Mouse (Mus musculus) thymus, adult 2 months (tissue): Measurements from ENCODE around the gene Rab5a. TPM values are rescaled to one million over a fixed set of nuclear protein-coding genes. Genes with fewer than 3 reads are reported as not detected.

Experiments used
- DNase-seq: peaks from one replicate; pipeline ENCODE4 v3.0.0; 2021
- H3K27ac ChIP-seq: fragments of 200-500 bp; 2 replicates; pipeline ENCODE4 v1.5.1; 2012; ENCODE audit warnings: low read length, control low read depth; ENCODE audit not compliant: control insufficient read depth, insufficient read depth
- H3K27me3 ChIP-seq: fragments of 200-500 bp; 2 replicates; pipeline ENCODE4 v1.6.1; 2012; ENCODE audit warnings: mild to moderate bottlenecking, low read length, moderate library complexity, mixed read lengths; ENCODE audit not compliant: control insufficient read depth, insufficient read depth
- H3K36me3 ChIP-seq: fragments of 200-500 bp; 2 replicates; pipeline ENCODE4 v1.6.1; 2012; ENCODE audit warnings: mild to moderate bottlenecking, low read length, moderate library complexity; ENCODE audit not compliant: control insufficient read depth, insufficient read depth
- H3K4me1 ChIP-seq: fragments of 200-500 bp; replicated peaks from 2 replicates; pipeline ENCODE4 v1.6.1; 2012; ENCODE audit warnings: low read length; ENCODE audit not compliant: control insufficient read depth, insufficient read depth
- H3K4me3 ChIP-seq: fragments of 200-500 bp; 2 replicates; pipeline ENCODE4 v1.5.1; 2012; ENCODE audit warnings: mild to moderate bottlenecking, low read length, control low read depth, moderate library complexity; ENCODE audit not compliant: control insufficient read depth, insufficient read depth
- CTCF ChIP-seq: fragments of 200-500 bp; IDR thresholded peaks from 2 replicates; pipeline ENCODE4 v1.5.1; 2012; ENCODE audit warnings: mild to moderate bottlenecking, control low read depth, low read length, moderate library complexity, borderline replicate concordance; ENCODE audit not compliant: control insufficient read depth, poor library complexity, insufficient read depth; ENCODE audit errors: extremely low read depth
- POLR2A ChIP-seq: fragments of 200-500 bp; IDR thresholded peaks from 2 replicates; pipeline ENCODE4 v1.6.1; 2012; ENCODE audit warnings: mild to moderate bottlenecking, low read length, control low read depth, moderate library complexity; ENCODE audit not compliant: control insufficient read depth, poor library complexity, insufficient read depth; ENCODE audit errors: extremely low read depth
- WGBS: fragments of 180-500 bp; shearing (Covaris S2); methylation state at CpG from one replicate; pipeline ENCODE4 v1.1.7; 2018; 5-methylcytosine and 5-hydroxymethylcytosine counted together
- polyA plus RNA-seq: library from polyadenylated mRNA; depleted of rRNA; stranded (reverse); fragments of >200 nt; gene quantifications from 2 replicates; pipeline ENCODE4 v1.2.3, GENCODE M21; 2012

Gene Rab5a
- polyA plus RNA-seq, 1 experiment, result 8.4 TPM

GRCm38 (mm10) chr17:53468697-53469096, 10.3 kb upstream of the Rab5a start:
- H3K4me1 ChIP-seq, result no peaks in the 10 kb centered on the region
- DNase-seq, result no peak
- H3K36me3 ChIP-seq, result no peaks in the 10 kb centered on the region
- no peak for TF ChIP-seq POLR2A
- no peak for TF ChIP-seq CTCF
- H3K4me3 ChIP-seq, result no peak overlapping the region
- H3K27ac ChIP-seq, result no peak overlapping the region
- no peaks in the 10 kb centered on the region for H3K27me3 ChIP-seq

DNA sequence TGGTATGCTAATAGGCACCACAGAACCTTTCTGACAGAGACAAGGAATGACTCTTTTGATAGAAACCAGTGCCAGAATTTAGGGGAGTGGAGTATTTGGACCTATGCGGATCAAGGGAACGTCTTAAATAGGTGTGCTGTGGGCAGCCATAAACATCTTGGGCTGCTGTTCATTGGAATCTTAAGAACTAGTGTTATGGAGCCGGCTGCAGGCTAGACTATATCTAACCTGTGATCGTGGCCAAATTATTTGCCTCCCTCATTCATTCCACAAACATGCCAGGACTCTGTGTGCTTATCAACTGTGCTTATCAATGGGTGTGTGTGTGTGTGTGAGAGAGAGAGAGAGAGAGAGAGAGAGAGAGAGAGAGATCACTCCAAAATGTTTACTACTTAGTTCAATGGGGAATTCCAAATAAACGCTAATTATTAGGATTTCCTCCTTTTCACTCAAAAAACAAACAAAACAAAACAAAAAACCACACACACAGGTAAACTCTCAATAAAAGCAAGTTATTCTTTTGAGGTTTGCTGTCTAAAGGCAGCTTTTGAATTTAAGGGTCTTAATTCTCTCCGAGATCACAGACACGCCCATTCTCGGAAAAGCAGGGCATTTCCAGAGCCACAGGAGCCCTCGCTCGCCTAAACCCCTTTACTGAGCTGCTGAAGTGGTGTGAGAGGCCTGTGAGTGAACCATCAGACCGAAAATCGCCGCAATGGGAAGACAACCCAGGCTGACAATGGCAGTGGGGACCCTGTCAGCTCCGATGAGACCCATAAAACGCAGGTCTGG, 772 bp upstream of the Rab5a start:
- Histone ChIP-seq H3K4me1 (peaks cover 3% of the 10 kb centered on the region), H3K36me3 (no peaks in the 10 kb centered on the region), H3K27me3 (no peaks in the 10 kb centered on the region), H3K27ac (peak overlapping the region; percentile 71), H3K4me3 (peak overlapping the region; percentile 62)
- no peak for TF ChIP-seq POLR2A
- TF ChIP-seq CTCF, result no peak
- no peak for DNase-seq
- WGBS, result 19% methylated on average over 15 of the region's 15 CpGs

GRCm38 (mm10) chr17:53479604-53480041, 589 bp downstream of the Rab5a start:
- H3K36me3 ChIP-seq, result peaks cover 6% of the 10 kb centered on the region
- under 1% methylated on average over 33 of the region's 33 CpGs for WGBS
- H3K4me3 ChIP-seq, result peak overlapping the region; percentile 62
- no peaks in the 10 kb centered on the region for H3K27me3 ChIP-seq
- peak overlapping the region; percentile 57 for H3K27ac ChIP-seq
- H3K4me1 ChIP-seq, result peaks cover 3% of the 10 kb centered on the region
- peak; percentile 60 for DNase-seq
- no peak for TF ChIP-seq POLR2A
- no peak; the same call in 1 of the 2 replicates for TF ChIP-seq CTCF

DNA sequence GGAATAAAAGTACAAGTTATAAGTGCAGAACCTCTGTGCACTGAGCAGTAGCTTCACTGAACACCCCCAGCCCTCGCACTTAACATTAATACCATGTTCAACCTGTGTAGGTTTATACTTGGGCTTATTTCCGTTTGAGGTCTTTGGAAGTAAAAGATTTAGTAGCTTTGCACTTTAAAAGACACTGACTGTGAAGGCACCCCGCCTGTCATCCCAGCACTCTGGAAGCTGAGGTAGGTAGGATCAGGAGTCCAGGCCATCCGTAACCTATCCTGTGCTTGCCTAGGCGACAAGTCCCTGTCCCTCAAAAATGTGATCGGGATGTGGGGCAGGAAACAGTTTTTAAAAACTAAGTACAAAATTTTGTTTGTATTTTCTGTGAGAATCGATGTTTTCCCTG, 1.4 kb downstream of the Rab5a start:
- DNase-seq, result no peak
- TF ChIP-seq POLR2A, result no peak
- TF ChIP-seq CTCF, result no peak
- no peaks in the 10 kb centered on the region for H3K27me3 ChIP-seq
- H3K36me3 ChIP-seq, result peaks cover 12% of the 10 kb centered on the region
- no peak overlapping the region for H3K4me3 ChIP-seq
- 59% methylated on average over 7 of the region's 7 CpGs for WGBS
- no peak overlapping the region for H3K27ac ChIP-seq
- peaks cover 3% of the 10 kb centered on the region for H3K4me1 ChIP-seq

DNA sequence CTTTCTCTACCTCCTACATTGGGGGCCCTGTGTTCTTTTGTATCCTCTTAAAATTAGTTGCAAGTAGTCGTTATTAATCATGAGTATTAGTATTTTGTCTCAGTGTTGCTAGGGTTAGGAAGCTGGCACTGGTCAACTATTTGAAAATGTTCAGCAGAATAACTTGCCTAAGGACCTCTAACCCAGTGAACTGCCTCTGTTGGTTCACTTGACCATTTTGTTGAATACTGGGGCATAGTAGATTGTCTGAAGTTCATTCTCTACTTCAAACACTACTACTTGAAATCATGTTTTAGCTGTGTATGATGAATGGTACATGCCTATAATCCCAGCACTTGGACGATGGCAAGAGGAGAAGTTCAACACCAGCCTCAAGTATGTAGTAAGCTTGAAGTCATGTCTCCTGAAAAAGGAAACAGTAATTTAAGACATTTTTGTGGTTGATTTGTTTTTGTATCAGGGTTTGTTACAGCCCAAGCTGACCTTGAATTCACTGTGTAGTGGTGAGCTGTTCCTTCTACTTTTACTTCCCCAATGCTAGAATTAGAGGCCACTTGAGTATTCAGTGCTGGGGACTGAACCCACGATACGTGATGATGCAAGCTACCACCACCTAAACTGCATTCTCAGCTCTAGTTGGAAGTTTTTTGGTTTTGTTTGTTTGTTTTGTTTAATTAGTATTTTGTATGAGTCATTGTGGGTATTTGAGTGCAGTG, 9.4 kb downstream of the Rab5a start:
- 75% methylated on average over 4 of the region's 4 CpGs for WGBS
- Histone ChIP-seq H3K36me3 (peaks cover 37% of the 10 kb centered on the region), H3K27ac (no peak overlapping the region), H3K27me3 (no peaks in the 10 kb centered on the region), H3K4me3 (no peak overlapping the region), H3K4me1 (no peaks in the 10 kb centered on the region)
- DNase-seq, result no peak
- TF ChIP-seq CTCF (no peak), POLR2A (no peak)

DNA sequence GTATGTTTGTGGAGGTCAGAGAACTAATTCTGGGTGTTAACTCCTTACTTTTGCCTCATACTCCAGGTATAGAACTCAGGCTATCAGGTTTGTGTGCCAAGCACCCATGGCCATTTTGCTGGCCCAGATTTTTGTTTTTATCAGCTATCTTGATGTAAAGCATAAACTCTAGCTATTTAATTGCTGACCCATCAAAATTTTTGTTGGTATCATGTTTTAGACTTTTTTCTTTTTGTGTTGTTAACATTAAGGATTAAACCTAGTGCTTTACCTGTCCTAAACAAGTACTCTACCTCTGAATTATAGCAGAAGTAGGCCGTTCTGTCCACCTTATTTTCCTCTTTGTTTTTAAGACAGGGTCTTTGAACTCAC, 10.0 kb downstream of the Rab5a start:
- 100% methylated on average over 1 of the region's 1 CpGs for WGBS
- Histone ChIP-seq H3K4me3 (no peak overlapping the region), H3K27ac (no peak overlapping the region), H3K27me3 (no peaks in the 10 kb centered on the region), H3K36me3 (peaks cover 40% of the 10 kb centered on the region), H3K4me1 (no peaks in the 10 kb centered on the region)
- TF ChIP-seq CTCF (no peak), POLR2A (no peak)
- DNase-seq, result no peak

DNA sequence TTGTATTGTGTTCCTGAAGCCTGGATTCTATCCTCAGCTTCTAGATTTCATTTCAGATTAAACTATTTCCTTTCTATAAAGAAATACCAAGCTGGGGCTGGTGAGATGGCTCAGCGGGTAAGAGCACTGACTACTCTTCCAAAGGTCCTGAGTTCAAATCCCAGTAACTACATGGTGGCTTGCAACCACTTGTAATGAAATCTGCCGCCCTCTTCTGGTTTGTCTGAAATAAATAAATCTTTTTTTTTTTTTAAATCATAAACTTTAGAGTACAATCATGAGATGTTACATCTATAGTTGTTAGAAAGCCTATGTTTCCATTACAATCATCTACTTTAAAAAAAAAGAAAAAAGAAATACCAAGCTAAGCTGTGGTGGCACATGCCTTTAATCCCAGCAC, 23.9 kb downstream of the Rab5a start:
- H3K36me3 ChIP-seq, result peaks cover 59% of the 10 kb centered on the region
- 99% methylated on average over 2 of the region's 2 CpGs for WGBS
- no peaks in the 10 kb centered on the region for H3K27me3 ChIP-seq

More for the DNA sequence above, 23.9 kb downstream of the Rab5a start:
- TF ChIP-seq POLR2A (no peak), CTCF (no peak)
- Histone ChIP-seq H3K27ac (no peak overlapping the region), H3K4me3 (no peak overlapping the region), H3K4me1 (no peaks in the 10 kb centered on the region)
- no peak for DNase-seq
